Mouse (Mus musculus): ENCODE measurements at regions not wholly inside any gene's neighbourhood (a gene's known extent, or its start where the extent isn't known, plus 50 kb on each side); places are given as distances from the start of the nearest gene placed in this dataset.

DNA sequence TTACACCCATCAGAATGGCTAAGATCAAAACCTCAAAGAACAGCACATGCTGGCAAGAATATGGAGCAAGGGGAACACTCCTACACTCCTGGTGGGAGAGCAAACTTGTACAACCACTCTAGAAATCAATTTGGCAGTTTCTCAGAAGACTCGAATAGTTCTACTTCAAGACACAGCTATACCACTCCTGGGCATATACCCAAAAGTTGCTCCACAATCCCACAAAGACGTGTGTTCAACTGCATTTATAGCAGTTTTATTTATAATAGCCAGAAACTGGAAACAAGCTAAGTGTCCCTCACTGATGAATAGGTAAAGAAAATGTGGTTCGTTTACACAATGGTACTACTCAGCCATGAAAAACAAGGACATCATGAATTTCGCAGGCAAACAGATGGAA is 384.6 kb upstream of the Atp2b1 start:
- no peak for TF ChIP-seq CTCF (IDR thresholded peaks at IDR 0.05; ENCODE audit: low read depth, low read length)
- no peak for TF ChIP-seq GATA1 (IDR thresholded peaks at IDR 0.05; ENCODE audit: borderline replicate concordance, low read length)
